Mouse (Mus musculus) hindbrain, postnatal 0 days (tissue): ENCODE results near the gene Gm49601. TPM values are rescaled to one million over a fixed set of nuclear protein-coding genes. Genes with fewer than 3 reads are reported as not detected.
A peak's percentile ranks its signal among the peaks of the same experiment; 100 is the strongest.

Source experiments
- ATAC-seq: fragments of 200-750 bp; cut with Nextera tagmentation; 2 replicates; pipeline ENCODE4 v1.8.0; 2017; ENCODE audit warnings: mild to moderate bottlenecking, moderate TSS enrichment, moderate library complexity
- DNase-seq: peaks from one replicate; pipeline ENCODE4 v3.0.0-alpha.2; 2015; ENCODE audit warnings: low spot score
- H3K27ac ChIP-seq: fragments of 300-500 bp; sonication (generic); 2 replicates; pipeline ENCODE4 v1.5.1; 2014; ENCODE audit warnings: mild to moderate bottlenecking
- H3K27me3 ChIP-seq: fragments of 300-500 bp; sonication (generic); 2 replicates; pipeline ENCODE4 v1.6.1; 2014; ENCODE audit warnings: low read length, mixed read lengths; ENCODE audit not compliant: insufficient read depth
- H3K36me3 ChIP-seq: fragments of 300-500 bp; sonication (generic); 2 replicates; pipeline ENCODE4 v1.6.1; 2014; ENCODE audit warnings: low read length, mixed read lengths; ENCODE audit not compliant: insufficient read depth
- H3K4me1 ChIP-seq: fragments of 300-500 bp; sonication (generic); 2 replicates; pipeline ENCODE4 v1.6.1; 2014; ENCODE audit warnings: antibody characterized with exemption, low read length, mixed read lengths; ENCODE audit not compliant: insufficient read depth
- H3K4me2 ChIP-seq: fragments of 300-500 bp; sonication (generic); 2 replicates; pipeline ENCODE4 v1.6.1; 2014; ENCODE audit warnings: low read depth, mild to moderate bottlenecking, low read length, moderate library complexity, mixed read lengths
- H3K4me3 ChIP-seq: fragments of 300-500 bp; sonication (generic); 2 replicates; pipeline ENCODE4 v1.5.1; 2014; ENCODE audit warnings: low read length
- H3K9ac ChIP-seq: fragments of 300-500 bp; sonication (generic); replicated peaks from 2 replicates; pipeline ENCODE4 v1.6.1; 2014; ENCODE audit warnings: mild to moderate bottlenecking, low read length, moderate library complexity, mixed read lengths
- H3K9me3 ChIP-seq: fragments of 300-500 bp; sonication (generic); 2 replicates; pipeline ENCODE4 v1.6.1; 2016; ENCODE audit warnings: low read length, mixed read lengths
- CTCF ChIP-seq: IDR thresholded peaks from 2 replicates; pipeline ENCODE4 v1.5.1; 2016; ENCODE audit warnings: antibody characterized with exemption, control low read depth, low read depth
- WGBS: fragments of 180-500 bp; shearing (Covaris S2); extraction: QIAGEN DNeasy Blood & Tissue Kit; methylation state at CpG from one replicate; pipeline ENCODE4 v1.1.7; 2014; 5-methylcytosine and 5-hydroxymethylcytosine counted together
- polyA plus RNA-seq: library from polyadenylated mRNA; unstranded; fragments of >200 nt; fragmentation: Nextera tagmentation; extraction: Ambion mirVana; gene quantifications from 2 replicates; pipeline ENCODE4 v1.2.1, GENCODE M21; 2015
- total RNA-seq: library from RNA; depleted of rRNA; stranded (reverse); fragments of >200 nt; gene quantifications from 2 replicates; pipeline ENCODE4 v1.2.3, GENCODE M21; 2014

Gene Gm49601
- total and polyA plus RNA-seq, 2 experiments from 2014 or later = 3.1 to 24.0 TPM

DNA sequence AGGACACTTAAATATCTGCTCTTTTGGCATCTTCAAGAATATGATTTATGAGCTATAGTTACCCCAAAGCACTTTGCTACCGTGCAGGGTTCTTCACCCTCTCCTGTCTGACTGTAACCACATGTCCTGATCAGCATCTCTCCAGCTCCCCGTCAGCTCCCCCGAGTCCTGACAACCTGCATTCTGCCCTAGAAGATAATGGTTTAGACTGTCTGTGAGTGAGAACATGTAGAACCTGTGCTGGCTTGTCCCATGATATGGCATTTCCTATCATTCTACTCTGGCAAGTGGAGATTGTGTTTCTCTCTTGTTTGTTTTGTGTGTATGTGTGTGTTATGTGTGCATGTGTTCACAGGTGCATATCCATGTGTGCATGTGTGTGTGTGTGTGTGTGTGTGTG, 28.2 kb downstream of the Gm49601 start:
- DNase-seq = no peak
- H3K9ac ChIP-seq = no peak overlapping the region
- no peaks in the 10 kb centered on the region for H3K9me3 ChIP-seq
- no peaks in the 10 kb centered on the region for H3K36me3 ChIP-seq
- no peak overlapping the region for H3K27ac ChIP-seq
- ATAC-seq = no peak
- no peak for TF ChIP-seq CTCF
- no peak overlapping the region for H3K4me2 ChIP-seq
- peaks cover 5% of the 10 kb centered on the region; the same call in 1 of the 2 replicates for H3K27me3 ChIP-seq
- no peaks in the 10 kb centered on the region for H3K4me1 ChIP-seq
- 91% methylated on average over 3 of the region's 3 CpGs for WGBS
- H3K4me3 ChIP-seq = no peak overlapping the region

DNA sequence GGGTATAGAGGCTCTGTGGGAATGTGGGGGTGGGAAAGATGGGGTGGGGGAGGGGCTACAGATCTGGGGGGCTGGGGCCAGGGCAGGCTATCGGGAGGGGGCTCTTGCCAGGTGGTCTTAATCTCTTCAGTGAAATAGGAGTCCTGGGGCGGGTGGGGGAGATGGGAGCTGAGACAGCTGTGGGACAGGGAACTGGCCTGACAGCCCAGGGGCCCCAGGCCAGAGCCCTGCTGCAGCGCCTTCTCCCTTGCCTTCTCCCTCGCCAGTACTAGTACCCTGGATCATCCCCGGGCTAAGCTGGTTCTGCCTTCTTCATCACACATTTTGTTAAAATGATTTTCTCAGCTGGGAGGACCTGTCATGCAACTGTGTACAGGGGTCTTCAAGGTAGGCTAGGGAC, 30.0 kb downstream of the Gm49601 start:
- DNase-seq = no peak
- TF ChIP-seq CTCF = no peak
- Histone ChIP-seq H3K9me3 (no peaks in the 10 kb centered on the region), H3K4me2 (no peak overlapping the region), H3K4me3 (no peak overlapping the region), H3K27ac (no peak overlapping the region), H3K36me3 (no peaks in the 10 kb centered on the region), H3K4me1 (peaks cover 1% of the 10 kb centered on the region; the same call in 1 of the 2 replicates), H3K9ac (no peak overlapping the region), H3K27me3 (peaks cover 14% of the 10 kb centered on the region)
- no peak for ATAC-seq
- 60% methylated on average over 5 of the region's 5 CpGs for WGBS

DNA sequence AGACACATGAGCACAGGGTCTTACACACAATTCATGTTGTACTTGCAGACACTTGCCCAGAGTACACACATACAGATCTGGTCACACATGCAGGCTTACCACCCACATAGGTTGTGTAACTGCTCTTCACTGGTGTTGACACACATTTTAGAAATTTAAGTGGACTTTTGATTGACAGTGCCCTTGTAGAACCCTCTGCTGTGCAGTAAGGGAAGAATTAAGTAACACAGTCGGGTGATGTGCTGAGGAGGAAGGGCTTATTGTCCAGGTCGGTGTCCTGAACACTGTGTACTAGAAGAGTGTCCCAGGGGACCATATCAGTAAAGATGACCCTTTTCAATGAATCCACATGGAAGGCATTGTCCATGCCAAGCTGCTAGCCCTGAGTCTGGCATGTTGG, 32.3 kb downstream of the Gm49601 start:
- H3K36me3 ChIP-seq = no peaks in the 10 kb centered on the region
- WGBS = 71% methylated on average over 2 of the region's 2 CpGs
- no peak for ATAC-seq

DNA sequence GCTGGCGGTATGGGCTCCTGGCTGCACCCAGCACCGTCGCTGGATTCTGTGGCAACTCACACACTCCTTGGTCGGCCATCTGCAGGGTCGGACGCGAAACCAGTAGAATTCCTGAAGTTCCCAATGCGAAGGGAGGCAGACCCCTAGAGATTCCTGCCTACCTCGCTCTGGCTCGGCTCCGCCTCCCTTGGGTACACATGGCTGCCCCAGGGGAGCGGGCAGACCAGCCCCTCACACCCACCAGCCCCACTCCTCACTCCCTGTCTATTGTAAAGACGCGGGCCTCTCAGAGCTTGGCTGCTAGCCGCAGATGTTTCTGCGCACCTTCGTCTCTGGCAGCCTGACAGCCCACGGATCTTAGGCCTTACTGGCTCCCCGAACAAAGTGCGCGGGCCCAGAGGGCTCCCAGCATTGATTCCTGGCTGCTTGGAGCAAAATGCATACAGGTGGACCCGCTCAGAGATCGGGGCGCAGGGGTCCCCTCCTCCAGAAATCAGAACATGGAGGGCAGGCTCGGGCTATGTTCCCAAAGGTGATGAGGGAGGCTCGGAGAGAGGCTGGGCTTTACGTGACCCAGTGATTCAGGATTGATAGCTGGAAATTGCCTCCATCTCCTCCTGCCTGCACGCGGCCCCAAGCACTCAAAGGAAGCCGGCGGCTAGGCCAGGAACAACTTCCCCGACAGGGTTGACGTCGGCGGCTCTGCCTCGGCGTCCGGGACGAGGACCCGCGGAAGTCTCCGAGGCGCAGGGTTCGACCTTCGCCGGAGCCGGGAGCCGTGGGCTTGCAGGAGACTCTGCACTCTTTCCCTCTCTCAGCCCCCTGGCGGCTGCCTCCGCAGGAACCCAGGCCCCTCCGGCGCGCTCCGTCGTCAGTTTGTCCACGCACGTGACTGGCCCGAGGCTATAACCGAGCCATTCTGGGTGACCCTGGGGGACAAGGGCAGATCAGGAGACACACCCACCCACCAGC, 34.9 kb downstream of the Gm49601 start:
- Histone ChIP-seq H3K36me3 (no peaks in the 10 kb centered on the region), H3K9me3 (no peaks in the 10 kb centered on the region), H3K27me3 (peaks cover 51% of the 10 kb centered on the region), H3K4me2 (peak overlapping the region; percentile 34), H3K27ac (no peak overlapping the region), H3K9ac (no peak overlapping the region), H3K4me3 (0 out of 2 replicates have a peak overlapping the region, but pooled peaks have one; percentile 8), H3K4me1 (peaks cover 4% of the 10 kb centered on the region; the same call in 1 of the 2 replicates)
- no peak for ATAC-seq
- no peak for DNase-seq
- WGBS = 4% methylated on average over 59 of the region's 59 CpGs
- peak; percentile 40 for TF ChIP-seq CTCF

More for the DNA sequence above, 32.3 kb downstream of the Gm49601 start:
- H3K9me3 ChIP-seq = no peaks in the 10 kb centered on the region
- no peak overlapping the region for H3K4me2 ChIP-seq
- TF ChIP-seq CTCF = no peak
- peaks cover 4% of the 10 kb centered on the region; the same call in 1 of the 2 replicates for H3K4me1 ChIP-seq
- DNase-seq = no peak
- H3K9ac ChIP-seq = no peak overlapping the region
- H3K27me3 ChIP-seq = peaks cover 35% of the 10 kb centered on the region
- no peak overlapping the region for H3K27ac ChIP-seq
- H3K4me3 ChIP-seq = no peak overlapping the region

DNA sequence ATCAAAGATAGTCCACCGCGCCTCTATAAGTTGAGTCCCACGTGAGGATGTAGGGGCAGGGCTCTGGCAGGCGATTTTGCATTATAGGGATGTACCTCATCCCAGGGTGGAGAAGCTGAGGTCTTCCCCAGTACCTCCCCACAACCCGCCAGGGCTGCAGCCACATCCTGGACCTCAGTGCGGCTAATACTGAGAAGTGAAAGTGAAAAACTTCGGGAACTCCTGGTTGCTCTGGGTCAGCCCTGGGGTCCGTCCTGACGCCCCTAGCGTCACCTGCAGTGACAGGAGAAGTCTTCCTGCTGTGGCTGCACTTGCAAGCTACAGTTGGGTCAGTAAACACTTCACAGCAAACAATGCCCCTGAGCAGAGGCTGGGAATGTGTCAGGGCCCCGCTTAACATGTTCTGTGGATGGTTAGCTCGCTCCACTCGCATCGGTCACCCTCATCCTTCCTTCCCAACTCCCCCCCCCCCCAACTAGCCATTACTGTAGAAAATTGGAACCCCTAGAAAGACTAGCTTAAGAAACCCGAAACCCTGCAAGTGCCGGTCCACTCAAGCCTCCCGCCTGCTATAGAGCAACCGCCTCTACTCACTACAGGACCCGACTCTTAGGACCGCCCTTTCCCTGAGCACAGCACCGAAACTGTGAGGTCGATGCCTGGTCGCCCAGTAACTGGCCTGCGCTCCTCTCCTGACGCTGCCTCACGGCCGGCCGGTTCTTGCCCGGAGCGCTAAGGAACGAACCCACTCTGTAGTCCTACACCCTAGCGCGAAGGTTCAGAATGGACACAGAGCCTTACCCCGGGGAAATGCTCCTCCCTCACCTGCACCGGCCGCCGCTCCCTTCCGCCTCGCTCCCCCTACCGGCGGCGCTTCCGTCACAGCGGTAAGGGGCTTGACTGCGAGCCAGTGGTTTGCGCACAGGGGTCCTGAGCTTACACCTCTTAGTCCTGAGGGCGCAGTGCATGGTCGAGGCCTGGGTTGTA, 36.1 kb downstream of the Gm49601 start, which contains the start of gene Tbx1:
Gene Tbx1 (minus strand): TSS at position 868 of the 987 bp plus-strand sequence.
- Histone ChIP-seq H3K36me3 (no peaks in the 10 kb centered on the region), H3K4me2 (peak within 1 kb of the TSS; percentile 39), H3K4me3 (peak within 1 kb of the TSS; percentile 18), H3K27ac (no peak within 1 kb of the TSS), H3K4me1 (peaks cover 4% of the 10 kb centered on the region; the same call in 1 of the 2 replicates), H3K27me3 (peaks cover 63% of the 10 kb centered on the region), H3K9me3 (no peaks in the 10 kb centered on the region), H3K9ac (no peak within 1 kb of the TSS)
- 3% methylated on average over 48 of the region's 48 CpGs for WGBS
- DNase-seq (no peak), ATAC-seq (no peak)
- peak; percentile 49 for TF ChIP-seq CTCF

DNA sequence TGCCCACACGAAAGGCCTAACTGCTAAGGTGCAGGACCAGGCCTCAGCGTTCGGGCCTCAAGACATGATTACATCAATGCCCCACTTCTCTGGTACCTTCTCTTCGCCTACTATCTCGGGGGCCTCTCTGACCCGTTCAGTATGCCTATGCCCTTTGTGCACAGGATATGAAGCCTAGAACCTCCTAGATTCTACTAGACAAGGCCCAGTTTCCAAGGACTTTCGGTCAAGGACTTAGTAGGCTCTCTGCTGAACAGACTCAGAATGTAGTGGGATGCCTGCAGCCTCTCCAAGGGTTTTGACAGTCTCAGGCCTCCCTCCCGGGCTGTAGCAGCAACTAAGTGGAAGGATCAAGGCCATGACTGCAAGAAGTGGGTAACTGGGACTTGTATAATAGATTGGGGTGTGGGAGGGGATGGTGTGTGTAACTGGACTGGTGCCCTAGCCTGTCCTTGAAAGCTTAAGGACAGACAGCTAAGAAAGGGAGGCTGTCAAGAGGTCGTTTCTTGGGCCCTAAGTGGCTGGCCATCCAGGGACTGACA, 37.1 kb downstream of the Gm49601 start:
- Histone ChIP-seq H3K36me3 (no peaks in the 10 kb centered on the region), H3K27ac (no peak overlapping the region), H3K9me3 (no peaks in the 10 kb centered on the region), H3K4me2 (no peak overlapping the region), H3K9ac (no peak overlapping the region), H3K4me1 (peaks cover 4% of the 10 kb centered on the region; the same call in 1 of the 2 replicates), H3K27me3 (peaks cover 73% of the 10 kb centered on the region), H3K4me3 (no peak overlapping the region)
- DNase-seq (no peak), ATAC-seq (no peak)
- no peak for TF ChIP-seq CTCF
- 34% methylated on average over 9 of the region's 9 CpGs for WGBS
